Mouse (Mus musculus) forebrain, postnatal 0 days (tissue): ENCODE measurements around the gene Psma7. TPM values are rescaled to one million over a fixed set of nuclear protein-coding genes. Genes with fewer than 3 reads are reported as not detected.

Experiments used
- ATAC-seq: fragments of 200-750 bp; cut with Nextera tagmentation; 2 replicates; pipeline ENCODE4 v1.8.0; 2017; ENCODE audit warnings: mild to moderate bottlenecking, moderate library complexity
- DNase-seq: peaks from one replicate; pipeline ENCODE4 v3.0.0-alpha.2; 2015
- H3K27ac ChIP-seq: fragments of 300-500 bp; sonication (generic); 2 replicates; pipeline ENCODE4 v1.5.1; 2014; ENCODE audit warnings: low read depth, mild to moderate bottlenecking, antibody characterized with exemption, low read length, moderate library complexity, mixed read lengths
- H3K27me3 ChIP-seq: fragments of 300-500 bp; sonication (generic); 2 replicates; pipeline ENCODE4 v1.6.1; 2014; ENCODE audit warnings: mild to moderate bottlenecking, low read length, mixed read lengths; ENCODE audit not compliant: insufficient read depth
- H3K36me3 ChIP-seq: fragments of 300-500 bp; sonication (generic); 2 replicates; pipeline ENCODE4 v1.6.1; 2014; ENCODE audit warnings: mild to moderate bottlenecking, moderate library complexity; ENCODE audit not compliant: insufficient read depth
- H3K4me1 ChIP-seq: fragments of 300-500 bp; sonication (generic); 2 replicates; pipeline ENCODE4 v1.6.1; 2014; ENCODE audit warnings: antibody characterized with exemption; ENCODE audit not compliant: insufficient read depth
- H3K4me2 ChIP-seq: fragments of 300-500 bp; sonication (generic); 2 replicates; pipeline ENCODE4 v1.6.1; 2014; ENCODE audit warnings: low read depth, mild to moderate bottlenecking, moderate library complexity
- H3K4me3 ChIP-seq: fragments of 300-500 bp; sonication (generic); 2 replicates; pipeline ENCODE4 v1.5.1; 2014; ENCODE audit warnings: low read depth, low read length, mixed read lengths
- H3K9ac ChIP-seq: fragments of 300-500 bp; sonication (generic); 2 replicates; pipeline ENCODE4 v1.6.1; 2014; ENCODE audit warnings: mild to moderate bottlenecking
- H3K9me3 ChIP-seq: fragments of 300-500 bp; sonication (generic); 2 replicates; pipeline ENCODE4 v1.6.1; 2016; ENCODE audit warnings: low read length
- CTCF ChIP-seq: sonication (generic); IDR thresholded peaks from 2 replicates; pipeline ENCODE4 v1.5.1; 2016; ENCODE audit warnings: antibody characterized with exemption, control low read depth, low read depth
- WGBS: fragments of 180-500 bp; shearing (Covaris S2); extraction: QIAGEN DNeasy Blood & Tissue Kit; methylation state at CpG from one replicate; pipeline ENCODE4 v1.1.7; 2014; 5-methylcytosine and 5-hydroxymethylcytosine counted together
- polyA plus RNA-seq: library from polyadenylated mRNA; unstranded; fragments of >200 nt; fragmentation: Nextera tagmentation; extraction: Ambion mirVana; gene quantifications from 2 replicates; pipeline ENCODE4 v1.2.1, GENCODE M21; 2015
- total RNA-seq: library from RNA; depleted of rRNA; stranded (reverse); fragments of >200 nt; gene quantifications from 2 replicates; pipeline ENCODE4 v1.2.3, GENCODE M21; 2014

Gene Psma7
- total and polyA plus RNA-seq, 2 experiments from 2014 or later, result 301 to 581 TPM

GRCm38 (mm10) chr2:180063338-180064131 is 21.3 kb upstream of the Psma7 start:
- Histone ChIP-seq H3K4me2 (no peak overlapping the region), H3K9me3 (no peaks in the 10 kb centered on the region), H3K9ac (no peak overlapping the region), H3K4me3 (no peak overlapping the region), H3K4me1 (no peaks in the 10 kb centered on the region), H3K27ac (no peak overlapping the region), H3K27me3 (no peaks in the 10 kb centered on the region), H3K36me3 (peaks cover 70% of the 10 kb centered on the region)
- WGBS, result 96% methylated on average over 11 of the region's 11 CpGs
- DNase-seq, result no peak
- no peak for TF ChIP-seq CTCF
- ATAC-seq, result no peak

- WGBS, result 96% methylated on average over 9 of the region's 9 CpGs
- ATAC-seq (no peak), DNase-seq (no peak)
- Histone ChIP-seq H3K4me2 (no peak overlapping the region), H3K9ac (no peak overlapping the region), H3K9me3 (no peaks in the 10 kb centered on the region), H3K27me3 (no peaks in the 10 kb centered on the region), H3K4me1 (no peaks in the 10 kb centered on the region), H3K36me3 (peaks cover 59% of the 10 kb centered on the region), H3K4me3 (no peak overlapping the region), H3K27ac (no peak overlapping the region)
- no peak for TF ChIP-seq CTCF
These were observed 10.8 kb upstream of the Psma7 start for GRCm38 (mm10) chr2:180053001-180053400.

- DNase-seq, result no peak
- no peaks in the 10 kb centered on the region for H3K27me3 ChIP-seq
- no peaks in the 10 kb centered on the region for H3K9me3 ChIP-seq
- H3K4me3 ChIP-seq, result no peak overlapping the region
- peak; percentile 47 for TF ChIP-seq CTCF
- no peak overlapping the region for H3K27ac ChIP-seq
- WGBS, result 92% methylated on average over 14 of the region's 14 CpGs
- H3K9ac ChIP-seq, result no peak overlapping the region
- ATAC-seq, result no peak
- H3K36me3 ChIP-seq, result peaks cover 51% of the 10 kb centered on the region
- no peaks in the 10 kb centered on the region for H3K4me1 ChIP-seq
- H3K4me2 ChIP-seq, result no peak overlapping the region
These were observed 9.9 kb upstream of the Psma7 start for GRCm38 (mm10) chr2:180051986-180052733.

GRCm38 (mm10) chr2:180050986-180051385 is 8.8 kb upstream of the Psma7 start:
- Histone ChIP-seq H3K9me3 (no peaks in the 10 kb centered on the region), H3K4me1 (no peaks in the 10 kb centered on the region), H3K9ac (no peak overlapping the region), H3K36me3 (peaks cover 45% of the 10 kb centered on the region), H3K4me2 (no peak overlapping the region), H3K4me3 (no peak overlapping the region), H3K27ac (no peak overlapping the region), H3K27me3 (no peaks in the 10 kb centered on the region)
- peak; percentile 95 for TF ChIP-seq CTCF
- ATAC-seq, result peak; percentile 49
- WGBS, result 27% methylated on average over 5 of the region's 5 CpGs
- DNase-seq, result peak; percentile 80

GRCm38 (mm10) chr2:180047980-180048635 is 5.9 kb upstream of the Psma7 start:
- no peak for ATAC-seq
- WGBS, result 92% methylated on average over 18 of the region's 18 CpGs
- H3K4me1 ChIP-seq, result peaks cover 13% of the 10 kb centered on the region

GRCm38 (mm10) chr2:180047580-180047979 is 5.3 kb upstream of the Psma7 start:
- Histone ChIP-seq H3K27me3 (no peaks in the 10 kb centered on the region), H3K4me1 (peaks cover 13% of the 10 kb centered on the region), H3K9ac (no peak overlapping the region)

More at GRCm38 (mm10) chr2:180047980-180048635, 5.9 kb upstream of the Psma7 start:
- no peak for TF ChIP-seq CTCF
- Histone ChIP-seq H3K9ac (no peak overlapping the region), H3K4me3 (no peak overlapping the region), H3K27ac (no peak overlapping the region), H3K4me2 (no peak overlapping the region), H3K27me3 (no peaks in the 10 kb centered on the region), H3K9me3 (no peaks in the 10 kb centered on the region), H3K36me3 (peaks cover 16% of the 10 kb centered on the region)
- no peak for DNase-seq

More at GRCm38 (mm10) chr2:180047580-180047979, 5.3 kb upstream of the Psma7 start:
- no peak overlapping the region for H3K4me3 ChIP-seq
- DNase-seq, result no peak
- no peak for TF ChIP-seq CTCF
- no peak overlapping the region for H3K27ac ChIP-seq
- ATAC-seq, result no peak
- 91% methylated on average over 3 of the region's 3 CpGs for WGBS
- no peak overlapping the region for H3K4me2 ChIP-seq
- peaks cover 11% of the 10 kb centered on the region for H3K36me3 ChIP-seq
- no peaks in the 10 kb centered on the region for H3K9me3 ChIP-seq
